Mouse (Mus musculus): Measurements from ENCODE around the gene Rab3il1.

GRCm38 (mm10) chr19:10045707-10046106 lies 44.2 kb downstream of the Rab3il1 start:
- TF ChIP-seq EP300 (IDR thresholded peaks at IDR 0.05) = no peak
- TF ChIP-seq CTCF (IDR thresholded peaks at IDR 0.05) = no peak

Measured in lung, postnatal 0 days (tissue).